Mouse (Mus musculus): ENCODE measurements around the gene Cpe.

- TF ChIP-seq CTCF (IDR thresholded peaks at IDR 0.05; ENCODE audit: low read depth) (no peak), EP300 (IDR thresholded peaks at IDR 0.05; ENCODE audit: low read depth) (no peak)
These were observed 73.2 kb downstream of the Cpe start for GRCm38 (mm10) chr8:64619661-64620060.

Measured in heart, postnatal 0 days (tissue).